Mouse (Mus musculus) heart, embryonic 14.5 days (tissue): Measurements from ENCODE around the gene Nostrin. TPM values are rescaled to one million over a fixed set of nuclear protein-coding genes. Genes with fewer than 3 reads are reported as not detected.

Experiments
- ATAC-seq: fragments of 200-750 bp; cut with Nextera tagmentation; 2 replicates; pipeline ENCODE4 v1.8.0; 2017; ENCODE audit warnings: low read depth, moderate TSS enrichment; ENCODE audit not compliant: insufficient number of reproducible peaks, insufficient read depth, low FRiP score
- H3K27ac ChIP-seq, 2 experiments: fragments of 200-500 bp in 1 of 2; fragments of 300-500 bp in 1 of 2; sonication (generic) in 1 of 2; replicated peaks in 1 of 2; 2 replicates each; pipeline ENCODE4 v1.5.1; 2012 to 2014; ENCODE audit warnings: low read depth in 2 of 2, low read length in 2 of 2, control low read depth in 1 of 2, mild to moderate bottlenecking in 1 of 2, mixed read lengths in 1 of 2; ENCODE audit not compliant: control insufficient read depth in 1 of 2, insufficient read depth in 1 of 2
- H3K27me3 ChIP-seq: fragments of 300-500 bp; sonication (generic); 2 replicates; pipeline ENCODE4 v1.6.1; 2014; ENCODE audit warnings: mild to moderate bottlenecking, low read length, control low read depth; ENCODE audit not compliant: control insufficient read depth, insufficient read depth
- H3K36me3 ChIP-seq: fragments of 300-500 bp; sonication (generic); 2 replicates; pipeline ENCODE4 v1.6.1; 2014; ENCODE audit warnings: mild to moderate bottlenecking, control low read depth, low read length, mixed read lengths; ENCODE audit not compliant: control insufficient read depth, insufficient read depth
- H3K4me1 ChIP-seq, 2 experiments: fragments of 200-500 bp in 1 of 2; fragments of 300-500 bp in 1 of 2; sonication (generic) in 1 of 2; 2 replicates each; pipeline ENCODE4 v1.6.1; 2012 to 2014; ENCODE audit warnings: low read length in 2 of 2, control low read depth in 1 of 2, mixed read lengths in 1 of 2; ENCODE audit not compliant: control insufficient read depth in 2 of 2, insufficient read depth in 2 of 2
- H3K4me2 ChIP-seq: fragments of 300-500 bp; sonication (generic); 2 replicates; pipeline ENCODE4 v1.6.1; 2014; ENCODE audit warnings: mild to moderate bottlenecking, low read length
- H3K4me3 ChIP-seq, 2 experiments: fragments of 200-500 bp in 1 of 2; fragments of 300-500 bp in 1 of 2; sonication (generic) in 1 of 2; 2 replicates each; pipeline ENCODE4 v1.5.1; 2012 to 2014; ENCODE audit warnings: low read length in 2 of 2, mild to moderate bottlenecking in 2 of 2, control low read depth in 1 of 2, low read depth in 1 of 2, moderate library complexity in 1 of 2; ENCODE audit not compliant: control insufficient read depth in 1 of 2, insufficient read depth in 1 of 2
- H3K9ac ChIP-seq: fragments of 300-500 bp; sonication (generic); 2 replicates; pipeline ENCODE4 v1.6.1; 2014; ENCODE audit warnings: mild to moderate bottlenecking, low read length
- H3K9me3 ChIP-seq: fragments of 300-500 bp; sonication (generic); 2 replicates; pipeline ENCODE4 v1.6.1; 2016; ENCODE audit warnings: low read length, control low read depth; ENCODE audit not compliant: control insufficient read depth
- WGBS: fragments of 180-500 bp; shearing (Covaris S2); extraction: QIAGEN DNeasy Blood & Tissue Kit; methylation state at CpG from one replicate; pipeline ENCODE4 v1.1.7; 2014; 5-methylcytosine and 5-hydroxymethylcytosine counted together
- polyA plus RNA-seq: library from polyadenylated mRNA; unstranded; fragments of >200 nt; fragmentation: Nextera tagmentation; extraction: Ambion mirVana; gene quantifications from 2 replicates; pipeline ENCODE4 v1.2.1, GENCODE M21; 2014

Gene Nostrin
- polyA plus RNA-seq, 1 experiment from 2014 or later, result 3.5 TPM

GRCm38 (mm10) chr2:69221868-69222416 lies 86.3 kb downstream of the Nostrin start:
- peaks cover 0 to 3% of the 10 kb centered on the region in 2 experiments; a peak in 1 of 4 replicates for H3K4me1 ChIP-seq
- H3K27ac ChIP-seq, result peak overlapping the region in 1 of 2 experiments; percentile 62; a peak in 3 of 4 replicates
- H3K36me3 ChIP-seq, result no peaks in the 10 kb centered on the region
- no peaks in the 10 kb centered on the region for H3K9me3 ChIP-seq
- no peaks in the 10 kb centered on the region for H3K27me3 ChIP-seq
- no peak for ATAC-seq
- 55% methylated on average over 5 of the region's 5 CpGs for WGBS
- H3K4me2 ChIP-seq, result no peak overlapping the region
- no peak overlapping the region for H3K9ac ChIP-seq
- no peak overlapping the region for H3K4me3 ChIP-seq

GRCm38 (mm10) chr2:69222815-69223214 lies 87.2 kb downstream of the Nostrin start:
- Histone ChIP-seq H3K9me3 (no peaks in the 10 kb centered on the region), H3K4me2 (no peak overlapping the region), H3K27ac (no peak overlapping the region), H3K27me3 (no peaks in the 10 kb centered on the region), H3K4me1 (peaks cover 0 to 3% of the 10 kb centered on the region in 2 experiments; a peak in 1 of 4 replicates), H3K9ac (no peak overlapping the region), H3K36me3 (no peaks in the 10 kb centered on the region), H3K4me3 (no peak overlapping the region)
- ATAC-seq, result no peak
- 86% methylated on average over 10 of the region's 10 CpGs for WGBS

- H3K9me3 ChIP-seq, result no peaks in the 10 kb centered on the region
- ATAC-seq, result no peak
- H3K4me2 ChIP-seq, result no peak overlapping the region
- no peak overlapping the region for H3K27ac ChIP-seq
- H3K9ac ChIP-seq, result no peak overlapping the region
- H3K4me3 ChIP-seq, result no peak overlapping the region
- no peaks in the 10 kb centered on the region for H3K36me3 ChIP-seq
- 49% methylated on average over 2 of the region's 2 CpGs for WGBS
- no peaks in the 10 kb centered on the region for H3K27me3 ChIP-seq
- H3K4me1 ChIP-seq, result peaks cover 0 to 3% of the 10 kb centered on the region in 2 experiments; a peak in 1 of 4 replicates
Observed at GRCm38 (mm10) chr2:69224724-69225123, 89.1 kb downstream of the Nostrin start.

GRCm38 (mm10) chr2:69226876-69227275 lies 91.3 kb downstream of the Nostrin start:
- no peak for ATAC-seq
- Histone ChIP-seq H3K4me1 (peaks cover 0 to 3% of the 10 kb centered on the region in 2 experiments; a peak in 1 of 4 replicates), H3K4me3 (no peak overlapping the region), H3K36me3 (no peaks in the 10 kb centered on the region), H3K9me3 (no peaks in the 10 kb centered on the region), H3K4me2 (no peak overlapping the region), H3K27ac (no peak overlapping the region), H3K27me3 (no peaks in the 10 kb centered on the region), H3K9ac (no peak overlapping the region)
- 87% methylated on average over 9 of the region's 9 CpGs for WGBS

- no peak for ATAC-seq
- 90% methylated on average over 6 of the region's 6 CpGs for WGBS
- no peaks in the 10 kb centered on the region for H3K36me3 ChIP-seq
- H3K4me2 ChIP-seq, result no peak overlapping the region
- no peak overlapping the region for H3K9ac ChIP-seq
- no peaks in the 10 kb centered on the region for H3K27me3 ChIP-seq
- no peak overlapping the region for H3K4me3 ChIP-seq
- H3K9me3 ChIP-seq, result no peaks in the 10 kb centered on the region
- no peaks in the 10 kb centered on the region for H3K4me1 ChIP-seq
- no peak overlapping the region for H3K27ac ChIP-seq
Observed at GRCm38 (mm10) chr2:69228635-69229034, 93.0 kb downstream of the Nostrin start.

GRCm38 (mm10) chr2:69230137-69230536 lies 94.5 kb downstream of the Nostrin start:
- Histone ChIP-seq H3K9ac (no peak overlapping the region), H3K27me3 (no peaks in the 10 kb centered on the region), H3K4me1 (no peaks in the 10 kb centered on the region), H3K4me2 (no peak overlapping the region), H3K27ac (no peak overlapping the region), H3K4me3 (no peak overlapping the region), H3K9me3 (no peaks in the 10 kb centered on the region), H3K36me3 (no peaks in the 10 kb centered on the region)
- WGBS, result 81% methylated on average over 2 of the region's 2 CpGs
- no peak for ATAC-seq

- H3K9me3 ChIP-seq, result no peaks in the 10 kb centered on the region
- H3K4me2 ChIP-seq, result no peak overlapping the region
- no peaks in the 10 kb centered on the region for H3K36me3 ChIP-seq
- no peak overlapping the region for H3K27ac ChIP-seq
- no peak overlapping the region for H3K9ac ChIP-seq
- no peaks in the 10 kb centered on the region for H3K27me3 ChIP-seq
- no peak for ATAC-seq
- no peak overlapping the region for H3K4me3 ChIP-seq
- H3K4me1 ChIP-seq, result no peaks in the 10 kb centered on the region
Observed at GRCm38 (mm10) chr2:69232101-69232500, 96.5 kb downstream of the Nostrin start.
